Mouse (Mus musculus) myocyte (in vitro differentiated cells): Measurements from ENCODE around the gene Il17rc. TPM values are rescaled to one million over a fixed set of nuclear protein-coding genes. Genes with fewer than 3 reads are reported as not detected.

Experiments
- H3K27me3 ChIP-seq: one replicate; pipeline ENCODE4 v1.6.1; 2011; ENCODE audit not compliant: control insufficient read depth, insufficient read depth, insufficient read length
- H3K36me3 ChIP-seq: one replicate; pipeline ENCODE4 v1.6.1; 2011; ENCODE audit not compliant: control insufficient read depth, insufficient read depth
- H3K4me2 ChIP-seq: one replicate; pipeline ENCODE4 v1.6.1; 2011; ENCODE audit warnings: low read depth, control low read depth
- H3K4me3 ChIP-seq: one replicate; pipeline ENCODE4 v1.5.1; 2011; ENCODE audit warnings: mild to moderate bottlenecking, control low read depth, moderate library complexity
- H3K79me2 ChIP-seq: one replicate; pipeline ENCODE4 v1.6.1; 2011; ENCODE audit not compliant: control insufficient read depth, insufficient read depth
- H3ac ChIP-seq: one replicate; pipeline ENCODE4 v1.6.1; 2011; ENCODE audit not compliant: control insufficient read depth, insufficient read length
- CEBPB ChIP-seq: IDR thresholded peaks from 2 replicates; pipeline ENCODE4 v1.6.1; 2011; ENCODE audit warnings: mild to moderate bottlenecking, moderate library complexity; ENCODE audit not compliant: poor library complexity, insufficient read depth, severe bottlenecking
- E2F4 ChIP-seq: IDR thresholded peaks from one replicate; pipeline ENCODE4 v1.6.1; 2011; ENCODE audit warnings: mild to moderate bottlenecking, control low read depth, moderate library complexity; ENCODE audit not compliant: insufficient read depth
- MAX ChIP-seq: IDR thresholded peaks from one replicate; pipeline ENCODE4 v1.6.1; 2011; ENCODE audit warnings: low read depth, mild to moderate bottlenecking, control low read depth
- MYOD1 ChIP-seq, 3 experiments: IDR thresholded peaks; one replicate each; pipeline ENCODE4 v1.6.1; 2011; ENCODE audit warnings: control low read depth in 2 of 3, low read depth in 2 of 3, mild to moderate bottlenecking in 2 of 3, moderate library complexity in 1 of 3; ENCODE audit not compliant: insufficient read length in 2 of 3, control insufficient read depth in 1 of 3
- MYOG ChIP-seq, 3 experiments: IDR thresholded peaks; one replicate each; pipeline ENCODE4 v1.6.1; 2011; ENCODE audit warnings: control low read depth in 2 of 3, low read depth in 2 of 3, mild to moderate bottlenecking in 2 of 3; ENCODE audit not compliant: insufficient read length in 2 of 3, control insufficient read depth in 1 of 3, insufficient read depth in 1 of 3
- POLR2A ChIP-seq: IDR thresholded peaks from one replicate; pipeline ENCODE4 v1.6.1; 2011; ENCODE audit warnings: low read depth, mild to moderate bottlenecking, control low read depth, moderate library complexity; ENCODE audit not compliant: insufficient read length
- POLR2AphosphoS2 ChIP-seq: IDR thresholded peaks from one replicate; pipeline ENCODE4 v1.6.1; 2011; ENCODE audit warnings: low read depth, control low read depth; ENCODE audit not compliant: insufficient read length
- REST ChIP-seq: IDR thresholded peaks from one replicate; pipeline ENCODE4 v1.6.1; 2011; ENCODE audit warnings: mild to moderate bottlenecking, control low read depth, moderate library complexity; ENCODE audit not compliant: insufficient read depth, insufficient read length
- SRF ChIP-seq: IDR thresholded peaks from one replicate; pipeline ENCODE4 v1.6.1; 2011; ENCODE audit warnings: low read depth; ENCODE audit not compliant: control insufficient read depth, insufficient read length
- TCF12 ChIP-seq: IDR thresholded peaks from one replicate; pipeline ENCODE4 v1.6.1; 2011; ENCODE audit warnings: mild to moderate bottlenecking, control low read depth; ENCODE audit not compliant: poor library complexity, insufficient read depth, severe bottlenecking
- TCF3 ChIP-seq: IDR thresholded peaks from one replicate; pipeline ENCODE4 v1.6.1; 2011; ENCODE audit warnings: low read depth, control low read depth; ENCODE audit not compliant: insufficient read length
- USF1 ChIP-seq: IDR thresholded peaks from one replicate; pipeline ENCODE4 v1.6.1; 2011; ENCODE audit warnings: low read depth, mild to moderate bottlenecking, control low read depth, moderate library complexity
- polyA plus RNA-seq: library from polyadenylated mRNA; unstranded; fragments of >200 nt; fragmentation: generic; extraction: Trizol; gene quantifications from one replicate; pipeline ENCODE4 v1.2.1, GENCODE M21; 2012; ENCODE audit warnings: missing spikeins

Il17rc gene
- polyA plus RNA-seq, 1 experiment: 73.0 TPM

GRCm38 (mm10) chr6:113502801-113503200, 31.6 kb downstream of the Il17rc start:
- H3K27me3 ChIP-seq: no peaks in the 10 kb centered on the region
- no peaks in the 10 kb centered on the region for H3K79me2 ChIP-seq
- H3K4me2 ChIP-seq: no peak overlapping the region
- TF ChIP-seq MAX: no peak
- no peak for TF ChIP-seq E2F4
- TF ChIP-seq TCF3: no peak
- no peak for TF ChIP-seq CEBPB
- no peak for TF ChIP-seq SRF
- no peak for TF ChIP-seq MYOD1 (IDR thresholded peaks at IDR 0.05; ENCODE audit: control insufficient read depth in 1 of 3, insufficient read length in 2 of 3, low read depth in 2 of 3)
- TF ChIP-seq POLR2A: no peak
- TF ChIP-seq REST: no peak
- TF ChIP-seq POLR2AphosphoS2: no peak
- no peak for TF ChIP-seq USF1
- no peak for TF ChIP-seq TCF12
- no peak for TF ChIP-seq MYOG (IDR thresholded peaks at IDR 0.05; ENCODE audit: control insufficient read depth in 1 of 3, insufficient read depth in 1 of 3, insufficient read length in 2 of 3, low read depth in 2 of 3)
- no peak overlapping the region for H3ac ChIP-seq
- no peak overlapping the region for H3K4me3 ChIP-seq
- H3K36me3 ChIP-seq: no peaks in the 10 kb centered on the region

GRCm38 (mm10) chr6:113505689-113506088, 34.5 kb downstream of the Il17rc start:
- H3K36me3 ChIP-seq: no peaks in the 10 kb centered on the region
- H3K27me3 ChIP-seq: no peaks in the 10 kb centered on the region
- no peak overlapping the region for H3K4me3 ChIP-seq
- H3ac ChIP-seq: no peak overlapping the region
- no peak overlapping the region for H3K4me2 ChIP-seq
- TF ChIP-seq MYOD1 (IDR thresholded peaks at IDR 0.05; ENCODE audit: control insufficient read depth in 1 of 3, insufficient read length in 2 of 3, low read depth in 2 of 3) (peak in 2 of 3 experiments; percentile 65 to 66), MYOG (IDR thresholded peaks at IDR 0.05; ENCODE audit: control insufficient read depth in 1 of 3, insufficient read depth in 1 of 3, insufficient read length in 2 of 3, low read depth in 2 of 3) (peak in 2 of 3 experiments; percentile 6 to 83), REST (no peak)
- no peaks in the 10 kb centered on the region for H3K79me2 ChIP-seq

- H3K36me3 ChIP-seq: peaks cover 7% of the 10 kb centered on the region
- TF ChIP-seq MYOG (IDR thresholded peaks at IDR 0.05; ENCODE audit: control insufficient read depth in 1 of 3, insufficient read depth in 1 of 3, insufficient read length in 2 of 3, low read depth in 2 of 3) (peak in 2 of 3 experiments; percentile 66 to 82), TCF3 (no peak), MYOD1 (IDR thresholded peaks at IDR 0.05; ENCODE audit: control insufficient read depth in 1 of 3, insufficient read length in 2 of 3, low read depth in 2 of 3) (peak in 2 of 3 experiments; percentile 84 to 85), CEBPB (no peak), POLR2AphosphoS2 (no peak), MAX (no peak), REST (no peak), TCF12 (peak; percentile 6), E2F4 (no peak), SRF (no peak), POLR2A (no peak), USF1 (no peak)
- H3K27me3 ChIP-seq: no peaks in the 10 kb centered on the region
- no peaks in the 10 kb centered on the region for H3K79me2 ChIP-seq
- no peak overlapping the region for H3K4me3 ChIP-seq
- H3K4me2 ChIP-seq: no peak overlapping the region
- no peak overlapping the region for H3ac ChIP-seq
These were observed 35.9 kb downstream of the Il17rc start for GRCm38 (mm10) chr6:113507130-113507529.

- Histone ChIP-seq H3ac (no peak overlapping the region), H3K79me2 (no peaks in the 10 kb centered on the region), H3K27me3 (no peaks in the 10 kb centered on the region), H3K4me3 (no peak overlapping the region), H3K4me2 (peak overlapping the region; percentile 73), H3K36me3 (peaks cover 19% of the 10 kb centered on the region)
- peak; percentile 7 for TF ChIP-seq TCF12
- peak; percentile 93 to 97 (median 96) for TF ChIP-seq MYOD1 (IDR thresholded peaks at IDR 0.05; ENCODE audit: control insufficient read depth in 1 of 3, insufficient read length in 2 of 3, low read depth in 2 of 3)
- TF ChIP-seq SRF: peak; percentile 13
- no peak for TF ChIP-seq REST
- no peak for TF ChIP-seq E2F4
- peak; percentile 20 to 84 (median 27) for TF ChIP-seq MYOG (IDR thresholded peaks at IDR 0.05; ENCODE audit: control insufficient read depth in 1 of 3, insufficient read depth in 1 of 3, insufficient read length in 2 of 3, low read depth in 2 of 3)
- peak; percentile 65 for TF ChIP-seq TCF3
- TF ChIP-seq MAX: no peak
These were observed 37.2 kb downstream of the Il17rc start for GRCm38 (mm10) chr6:113508272-113508946.

- TF ChIP-seq MYOG (IDR thresholded peaks at IDR 0.05; ENCODE audit: control insufficient read depth in 1 of 3, insufficient read depth in 1 of 3, insufficient read length in 2 of 3, low read depth in 2 of 3) (peak; percentile 64 to 100 (median 97)), TCF3 (peak; percentile 91), POLR2AphosphoS2 (no peak), E2F4 (no peak), TCF12 (peak; percentile 41), MAX (no peak), MYOD1 (IDR thresholded peaks at IDR 0.05; ENCODE audit: control insufficient read depth in 1 of 3, insufficient read length in 2 of 3, low read depth in 2 of 3) (peak in 2 of 3 experiments; percentile 99), POLR2A (peak; percentile 34), USF1 (no peak), CEBPB (no peak), REST (no peak), SRF (no peak)
- H3K79me2 ChIP-seq: no peaks in the 10 kb centered on the region
These were observed 37.7 kb downstream of the Il17rc start for GRCm38 (mm10) chr6:113508947-113509280.

More at GRCm38 (mm10) chr6:113508947-113509280, 37.7 kb downstream of the Il17rc start:
- Histone ChIP-seq H3K27me3 (no peaks in the 10 kb centered on the region), H3K36me3 (peaks cover 20% of the 10 kb centered on the region), H3K4me3 (no peak overlapping the region), H3K4me2 (peak overlapping the region; percentile 73), H3ac (no peak overlapping the region)
